Mouse (Mus musculus): ENCODE measurements around the gene Wnt6.

Gene Wnt6

GRCm38 (mm10) chr1:74778934-74779486, 7.3 kb downstream of the Wnt6 start:
- DNase-seq = no peak

GRCm38 (mm10) chr1:74782045-74782444, 10.4 kb downstream of the Wnt6 start:
- no peak for DNase-seq

GRCm38 (mm10) chr1:74783554-74783953, 11.9 kb downstream of the Wnt6 start:
- DNase-seq = no peak

- DNase-seq = no peak
Measured at GRCm38 (mm10) chr1:74784041-74784759, 12.5 kb downstream of the Wnt6 start.

- peak; percentile 84 for DNase-seq
Measured at GRCm38 (mm10) chr1:74787846-74788245, 16.2 kb downstream of the Wnt6 start.

GRCm38 (mm10) chr1:74788603-74789176, 17.0 kb downstream of the Wnt6 start:
- no peak for DNase-seq

- DNase-seq = no peak
Measured at GRCm38 (mm10) chr1:74790095-74790494, 18.4 kb downstream of the Wnt6 start.

GRCm38 (mm10) chr1:74791249-74791648, 19.6 kb downstream of the Wnt6 start, which contains the start of gene Wnt10a:
Gene Wnt10a (plus strand): TSS chr1:74791516.
- DNase-seq = no peak

- DNase-seq = peak; percentile 69
Measured at GRCm38 (mm10) chr1:74792831-74793660, 21.4 kb downstream of the Wnt6 start.

GRCm38 (mm10) chr1:74794487-74795144, 22.9 kb downstream of the Wnt6 start:
- no peak for DNase-seq

- DNase-seq = no peak
Measured at GRCm38 (mm10) chr1:74795145-74795529, 23.4 kb downstream of the Wnt6 start.

- no peak for DNase-seq
Measured at GRCm38 (mm10) chr1:74797459-74797858, 25.8 kb downstream of the Wnt6 start.

- peak; percentile 78 for DNase-seq
Measured at GRCm38 (mm10) chr1:74800424-74800888, 28.8 kb downstream of the Wnt6 start.

GRCm38 (mm10) chr1:74801631-74802140, 30.0 kb downstream of the Wnt6 start:
- DNase-seq = no peak

GRCm38 (mm10) chr1:74802795-74803656, 31.3 kb downstream of the Wnt6 start:
- peak; percentile 80 for DNase-seq

- DNase-seq = no peak
Measured at GRCm38 (mm10) chr1:74804211-74804870, 32.6 kb downstream of the Wnt6 start.

- DNase-seq = no peak
Measured at GRCm38 (mm10) chr1:74805340-74805835, 33.7 kb downstream of the Wnt6 start.

- DNase-seq = no peak
Measured at GRCm38 (mm10) chr1:74805843-74806242, 34.2 kb downstream of the Wnt6 start.

GRCm38 (mm10) chr1:74806360-74807311, 34.9 kb downstream of the Wnt6 start:
- peak; percentile 78 for DNase-seq
